Mouse (Mus musculus) thymus, postnatal 14 days (tissue): ENCODE measurements at regions not wholly inside any gene's neighbourhood (a gene's known extent, or its start where the extent isn't known, plus 50 kb on each side); places are given as distances from the start of the nearest gene placed in this dataset.
A peak's percentile ranks its signal among the peaks of the same experiment; 100 is the strongest.

Source experiments
- DNase-seq: peaks from one replicate; pipeline ENCODE4 v3.0.0; 2021

GRCm38 (mm10) chr4:150721619-150722283 is 69.8 kb upstream of the Slc45a1 start:
- no peak for DNase-seq

DNA sequence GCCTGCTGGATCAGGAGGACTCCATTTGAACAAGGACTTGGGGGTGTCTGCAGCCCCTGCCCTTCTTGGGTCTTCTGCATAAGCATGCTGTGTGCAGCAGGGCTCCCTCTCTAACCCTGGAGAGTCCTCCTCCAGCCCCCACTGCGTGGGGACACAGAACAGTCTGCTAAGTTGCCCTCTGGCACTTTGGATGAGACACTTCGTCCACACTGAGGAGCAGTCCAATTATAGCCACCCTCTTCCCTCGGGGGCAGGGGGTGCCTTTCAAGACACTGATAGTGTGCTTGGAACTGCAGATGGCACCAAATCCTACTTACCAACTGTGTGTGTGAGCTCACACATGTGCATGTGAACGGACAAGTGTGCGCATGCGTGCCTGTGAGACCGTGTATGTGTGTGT is 65.9 kb upstream of the Slc45a1 start:
- DNase-seq = no peak

DNA sequence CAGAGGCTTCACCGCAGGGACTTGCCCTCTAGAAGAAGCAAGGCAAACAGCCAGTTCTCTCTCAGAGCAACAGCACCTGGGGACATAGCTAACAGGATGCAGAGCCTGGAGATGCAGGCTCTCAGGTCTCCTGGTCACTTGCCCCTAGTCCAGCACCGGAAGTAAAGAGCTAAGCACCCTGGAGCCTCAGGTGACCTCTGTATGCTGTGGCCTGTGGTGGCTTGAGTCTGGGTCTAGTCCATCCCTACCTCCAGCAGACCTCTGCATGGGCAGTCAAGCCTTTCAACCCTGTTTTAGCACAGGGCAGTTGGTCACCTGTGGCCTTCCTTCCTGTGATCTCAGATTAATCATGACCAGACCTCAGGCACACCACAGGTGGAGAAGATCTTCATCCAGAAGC is 63.1 kb upstream of the Slc45a1 start:
- no peak for DNase-seq

DNA sequence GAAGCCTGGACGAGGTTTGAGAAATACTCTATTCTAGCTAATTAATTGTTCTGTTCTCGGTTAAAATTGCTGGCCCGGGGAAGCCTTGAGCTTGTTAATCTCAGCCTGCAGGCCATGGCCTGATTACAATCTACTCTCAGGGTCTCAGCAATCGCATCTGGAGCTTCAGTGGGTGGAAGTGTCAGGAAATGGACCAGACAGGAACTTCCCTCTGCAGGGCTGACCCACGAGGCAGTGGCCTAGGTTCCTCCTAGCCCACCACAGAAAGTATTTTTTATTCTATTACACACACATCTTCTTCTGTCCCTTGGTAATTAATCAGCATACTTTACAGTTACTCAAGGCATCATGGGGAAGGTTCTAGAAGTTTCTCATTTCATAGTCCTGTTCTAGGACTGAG is 61.3 kb upstream of the Slc45a1 start:
- no peak for DNase-seq

DNA sequence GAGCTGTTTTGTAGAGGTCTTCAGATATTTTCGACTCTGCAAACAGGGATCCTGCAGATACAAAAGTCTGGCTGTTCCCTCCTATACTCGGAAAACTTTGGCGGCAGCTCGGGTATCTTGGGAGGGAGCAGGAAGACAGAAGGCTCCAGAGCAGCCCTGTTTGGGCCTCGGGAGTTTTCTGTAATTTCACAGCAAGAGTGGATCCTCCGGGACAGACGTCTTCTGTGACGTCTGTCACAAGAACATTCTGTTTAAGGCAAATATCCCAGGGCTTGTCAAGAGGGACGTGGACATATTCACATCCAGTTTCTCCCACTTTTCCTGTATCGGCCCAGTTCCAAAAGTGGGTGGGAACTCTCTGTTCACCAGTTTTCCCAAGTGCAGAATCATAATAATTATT is 60.9 kb upstream of the Slc45a1 start:
- DNase-seq = no peak

GRCm38 (mm10) chr4:150711646-150712045 is 59.7 kb upstream of the Slc45a1 start:
- no peak for DNase-seq

DNA sequence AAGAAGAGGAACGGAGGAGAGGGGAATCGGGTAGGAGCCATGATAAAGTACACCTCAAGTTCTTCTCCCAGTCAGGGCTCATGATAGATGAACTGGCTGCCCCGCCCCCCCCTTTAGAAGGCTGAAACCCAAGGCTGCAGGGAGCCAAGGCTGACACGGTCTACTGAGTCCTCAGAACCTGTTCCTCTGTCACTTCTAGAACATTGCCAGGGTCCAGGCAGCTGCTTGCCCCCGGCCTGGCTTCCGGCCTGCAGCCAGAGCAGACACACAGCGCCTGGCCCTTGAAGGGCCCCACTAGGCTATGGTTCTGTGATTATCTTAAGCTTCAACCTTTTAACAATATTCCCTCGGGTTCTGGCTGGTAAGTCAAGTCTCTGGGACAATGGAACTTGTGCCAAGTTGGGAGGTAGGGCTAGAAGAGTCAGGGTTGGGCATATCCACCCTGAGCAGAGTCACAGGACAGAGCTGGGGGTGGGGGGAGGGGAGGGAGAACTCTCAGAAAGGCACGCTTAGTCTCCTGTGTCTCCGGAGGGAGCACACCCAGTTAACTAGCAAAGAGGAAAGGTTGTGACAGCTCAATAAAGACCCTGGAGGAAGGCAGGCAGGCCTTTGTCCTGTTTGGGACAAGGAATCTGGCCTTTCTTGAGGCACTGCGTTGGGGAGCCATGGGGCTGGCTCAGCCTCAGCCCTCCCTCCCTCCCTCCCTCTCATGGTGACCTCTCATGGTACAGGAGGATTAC is 57.6 kb upstream of the Slc45a1 start:
- DNase-seq = no peak

GRCm38 (mm10) chr4:150708572-150708984 is 56.6 kb upstream of the Slc45a1 start:
- DNase-seq = peak; percentile 39

- DNase-seq = no peak
Measured at GRCm38 (mm10) chr4:150707725-150708571, 56.0 kb upstream of the Slc45a1 start.

DNA sequence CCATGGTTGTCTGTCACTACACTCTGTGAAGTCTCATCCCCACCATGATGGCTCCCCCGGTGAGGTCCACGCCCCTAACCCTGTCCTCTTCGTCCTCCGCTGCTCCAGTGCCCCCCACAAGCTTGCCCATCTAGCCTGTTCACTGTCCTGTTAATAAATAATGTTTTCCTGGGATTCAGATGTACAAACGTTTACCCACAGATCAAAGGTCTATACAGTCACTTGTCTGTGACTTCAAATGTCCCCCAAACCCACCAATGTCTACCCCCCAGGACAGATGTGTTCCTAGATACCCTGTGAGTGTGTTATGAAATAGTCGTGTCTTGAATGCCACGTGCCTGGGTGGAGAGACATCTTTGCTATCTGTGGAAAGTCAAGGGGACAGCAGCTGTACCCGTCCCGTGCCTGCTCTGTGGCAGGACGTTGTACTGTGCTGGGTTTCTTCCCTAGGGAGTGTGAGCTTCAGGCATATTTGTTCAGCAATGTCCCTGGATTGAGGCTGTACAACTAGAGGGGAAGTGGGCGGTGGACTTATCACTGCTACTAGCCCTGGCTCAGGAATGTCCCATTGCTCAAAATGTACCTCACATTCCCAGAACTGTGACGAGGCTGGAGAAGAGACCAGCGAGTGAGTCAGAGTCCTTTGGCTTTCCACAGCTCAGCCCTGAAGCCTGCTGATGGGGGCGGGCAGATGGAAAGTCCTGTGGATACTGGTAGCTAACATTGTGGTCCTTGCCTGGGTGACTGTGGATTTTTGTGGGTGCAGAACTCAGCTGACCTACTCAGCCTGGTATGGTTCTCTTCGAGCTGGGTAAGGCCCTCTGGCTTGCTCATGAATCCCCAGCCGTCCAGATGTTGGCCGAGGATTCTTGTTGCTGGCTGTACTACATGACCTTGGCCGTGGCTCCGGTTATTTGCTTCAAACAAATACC is 55.1 kb upstream of the Slc45a1 start:
- DNase-seq = no peak

GRCm38 (mm10) chr4:150706291-150706690 is 54.3 kb upstream of the Slc45a1 start:
- DNase-seq = no peak

- no peak for DNase-seq
Measured at GRCm38 (mm10) chr4:150703266-150703665, 51.3 kb upstream of the Slc45a1 start.
